ENCODE assay signal across 22 mouse cellular contexts in genomic region chr6:5783830-5784229, GRCm38 (mm10). TPM values are rescaled to one million over a fixed set of nuclear protein-coding genes. Genes with fewer than 3 reads are reported as not detected.
"Had no signal": no experiment of that assay in that cellular context is flagged by ENCODE, and none has a peak within 500 bp of the region (broad histone marks: within the 10 kb centered on the region; RNA-seq: fewer than 3 reads in every experiment).

No protein-coding gene starts in this region.

- ATAC-seq: liver, postnatal 0 days; midbrain, embryonic 15.5 days had no signal

- H3K4me1 ChIP-seq: kidney, embryonic 15.5 days; limb, embryonic 15.5 days; lung, embryonic 15.5 days; midbrain, embryonic 12.5 days; midbrain, embryonic 15.5 days; neural tube, embryonic 12.5 days; stomach, embryonic 15.5 days had no signal

- H3K9me3 ChIP-seq: kidney, embryonic 15.5 days; limb, embryonic 15.5 days; lung, embryonic 15.5 days; midbrain, embryonic 12.5 days; midbrain, embryonic 15.5 days; neural tube, embryonic 12.5 days; stomach, embryonic 15.5 days had no signal

- DNase-seq: kidney, adult 11 months; kidney, adult 8-10 months; kidney, postnatal 14 days; kidney, postnatal 4 days; left cerebral cortex, postnatal 4 days; liver, postnatal 0 days; lung, postnatal 10 days; lung, postnatal 4 days; retina, postnatal 1 day; right cerebral cortex, postnatal 25 days; spleen, adult 18-20 months; thymus, adult 18-20 months; thymus, postnatal 36 days had no signal

- H3K9ac ChIP-seq: kidney, embryonic 15.5 days; limb, embryonic 15.5 days; liver, embryonic 14.5 days; liver, postnatal 0 days; lung, embryonic 15.5 days; midbrain, embryonic 12.5 days; midbrain, embryonic 15.5 days; neural tube, embryonic 12.5 days; stomach, embryonic 15.5 days had no signal

- H3K4me2 ChIP-seq: kidney, embryonic 15.5 days; limb, embryonic 15.5 days; liver, embryonic 11.5 days; lung, embryonic 15.5 days; midbrain, embryonic 12.5 days; midbrain, embryonic 15.5 days; neural tube, embryonic 12.5 days; stomach, embryonic 15.5 days had no signal

- H3K4me3 ChIP-seq: kidney, embryonic 15.5 days; limb, embryonic 15.5 days; lung, embryonic 15.5 days; midbrain, embryonic 12.5 days; midbrain, embryonic 15.5 days; neural tube, embryonic 12.5 days; stomach, embryonic 15.5 days had no signal

- H3K27me3 ChIP-seq: kidney, embryonic 15.5 days; limb, embryonic 15.5 days; lung, embryonic 15.5 days; midbrain, embryonic 12.5 days; midbrain, embryonic 15.5 days; neural tube, embryonic 12.5 days; stomach, embryonic 15.5 days had no signal

- H3K27ac ChIP-seq: kidney, embryonic 15.5 days; limb, embryonic 15.5 days; liver, embryonic 14.5 days; lung, embryonic 15.5 days; midbrain, embryonic 12.5 days; midbrain, embryonic 15.5 days; neural tube, embryonic 12.5 days; stomach, embryonic 15.5 days had no signal

- H3K36me3 ChIP-seq: kidney, embryonic 15.5 days; limb, embryonic 15.5 days; lung, embryonic 15.5 days; midbrain, embryonic 12.5 days; midbrain, embryonic 15.5 days; neural tube, embryonic 12.5 days; stomach, embryonic 15.5 days had no signal

RNA-seq across cellular contexts. Expression of gene Dync1i1, which starts 58.4 kb away (rescaled TPM):
- polyA plus RNA-seq: liver, embryonic 14.5 days had no signal
